Mouse (Mus musculus) hindbrain, postnatal 0 days (tissue): ENCODE measurements at regions not wholly inside any gene's neighbourhood (a gene's known extent, or its start where the extent isn't known, plus 50 kb on each side); places are given as distances from the start of the nearest gene placed in this dataset.

Experiments used
- ATAC-seq: fragments of 200-750 bp; cut with Nextera tagmentation; 2 replicates; pipeline ENCODE4 v1.8.0; 2017; ENCODE audit warnings: mild to moderate bottlenecking, moderate TSS enrichment, moderate library complexity
- DNase-seq: peaks from one replicate; pipeline ENCODE4 v3.0.0-alpha.2; 2015; ENCODE audit warnings: low spot score
- H3K27ac ChIP-seq: fragments of 300-500 bp; sonication (generic); 2 replicates; pipeline ENCODE4 v1.5.1; 2014; ENCODE audit warnings: mild to moderate bottlenecking
- H3K27me3 ChIP-seq: fragments of 300-500 bp; sonication (generic); 2 replicates; pipeline ENCODE4 v1.6.1; 2014; ENCODE audit warnings: low read length, mixed read lengths; ENCODE audit not compliant: insufficient read depth
- H3K36me3 ChIP-seq: fragments of 300-500 bp; sonication (generic); 2 replicates; pipeline ENCODE4 v1.6.1; 2014; ENCODE audit warnings: low read length, mixed read lengths; ENCODE audit not compliant: insufficient read depth
- H3K4me1 ChIP-seq: fragments of 300-500 bp; sonication (generic); 2 replicates; pipeline ENCODE4 v1.6.1; 2014; ENCODE audit warnings: antibody characterized with exemption, low read length, mixed read lengths; ENCODE audit not compliant: insufficient read depth
- H3K4me2 ChIP-seq: fragments of 300-500 bp; sonication (generic); 2 replicates; pipeline ENCODE4 v1.6.1; 2014; ENCODE audit warnings: low read depth, mild to moderate bottlenecking, low read length, moderate library complexity, mixed read lengths
- H3K4me3 ChIP-seq: fragments of 300-500 bp; sonication (generic); 2 replicates; pipeline ENCODE4 v1.5.1; 2014; ENCODE audit warnings: low read length
- H3K9ac ChIP-seq: fragments of 300-500 bp; sonication (generic); replicated peaks from 2 replicates; pipeline ENCODE4 v1.6.1; 2014; ENCODE audit warnings: mild to moderate bottlenecking, low read length, moderate library complexity, mixed read lengths
- H3K9me3 ChIP-seq: fragments of 300-500 bp; sonication (generic); 2 replicates; pipeline ENCODE4 v1.6.1; 2016; ENCODE audit warnings: low read length, mixed read lengths
- CTCF ChIP-seq: IDR thresholded peaks from 2 replicates; pipeline ENCODE4 v1.5.1; 2016; ENCODE audit warnings: antibody characterized with exemption, control low read depth, low read depth
- WGBS: fragments of 180-500 bp; shearing (Covaris S2); extraction: QIAGEN DNeasy Blood & Tissue Kit; methylation state at CpG from one replicate; pipeline ENCODE4 v1.1.7; 2014; 5-methylcytosine and 5-hydroxymethylcytosine counted together

GRCm38 (mm10) chr12:15553681-15554007 is 263.1 kb downstream of the Trib2 start:
- H3K27ac ChIP-seq = no peak overlapping the region
- no peak overlapping the region for H3K4me3 ChIP-seq
- ATAC-seq = no peak
- no peaks in the 10 kb centered on the region for H3K4me1 ChIP-seq
- no peak for TF ChIP-seq CTCF
- no peak overlapping the region for H3K9ac ChIP-seq
- H3K27me3 ChIP-seq = no peaks in the 10 kb centered on the region
- WGBS = 47% methylated on average over 4 of the region's 4 CpGs
- no peak for DNase-seq
- H3K36me3 ChIP-seq = no peaks in the 10 kb centered on the region
- H3K4me2 ChIP-seq = no peak overlapping the region
- H3K9me3 ChIP-seq = no peaks in the 10 kb centered on the region

- 70% methylated on average over 6 of the region's 6 CpGs for WGBS
- no peak overlapping the region for H3K4me3 ChIP-seq
- no peaks in the 10 kb centered on the region for H3K36me3 ChIP-seq
- ATAC-seq (no peak), DNase-seq (no peak)
- H3K4me2 ChIP-seq = no peak overlapping the region
- no peaks in the 10 kb centered on the region for H3K27me3 ChIP-seq
- no peaks in the 10 kb centered on the region for H3K9me3 ChIP-seq
- H3K27ac ChIP-seq = no peak overlapping the region
- TF ChIP-seq CTCF = no peak
- H3K4me1 ChIP-seq = no peaks in the 10 kb centered on the region
- no peak overlapping the region for H3K9ac ChIP-seq
These were observed 263.6 kb downstream of the Trib2 start for GRCm38 (mm10) chr12:15552979-15553680.

DNA sequence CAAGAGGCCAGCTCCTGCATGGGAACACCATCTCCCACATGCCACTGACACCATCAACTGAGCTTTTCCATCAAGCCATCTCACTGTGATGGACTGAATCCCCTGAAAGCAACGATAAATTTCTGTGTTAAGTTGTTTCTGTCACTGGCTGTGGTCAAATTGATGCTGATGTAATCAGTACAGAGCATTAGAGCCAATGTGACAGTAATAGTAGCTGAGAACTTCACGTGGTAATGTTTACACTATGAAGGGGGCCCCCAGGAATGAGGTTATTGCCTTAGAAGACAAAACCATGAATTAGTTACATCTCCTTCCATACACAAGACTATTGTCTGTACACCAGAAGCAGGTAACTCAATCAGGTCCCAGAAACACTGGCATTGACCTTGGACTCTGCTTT is 264.5 kb downstream of the Trib2 start:
- Histone ChIP-seq H3K9me3 (no peaks in the 10 kb centered on the region), H3K4me1 (no peaks in the 10 kb centered on the region), H3K36me3 (no peaks in the 10 kb centered on the region), H3K4me2 (no peak overlapping the region), H3K27me3 (no peaks in the 10 kb centered on the region), H3K27ac (no peak overlapping the region), H3K4me3 (no peak overlapping the region), H3K9ac (no peak overlapping the region)
- no peak for TF ChIP-seq CTCF
- DNase-seq (no peak), ATAC-seq (no peak)
- 75% methylated on average over 2 of the region's 2 CpGs for WGBS

DNA sequence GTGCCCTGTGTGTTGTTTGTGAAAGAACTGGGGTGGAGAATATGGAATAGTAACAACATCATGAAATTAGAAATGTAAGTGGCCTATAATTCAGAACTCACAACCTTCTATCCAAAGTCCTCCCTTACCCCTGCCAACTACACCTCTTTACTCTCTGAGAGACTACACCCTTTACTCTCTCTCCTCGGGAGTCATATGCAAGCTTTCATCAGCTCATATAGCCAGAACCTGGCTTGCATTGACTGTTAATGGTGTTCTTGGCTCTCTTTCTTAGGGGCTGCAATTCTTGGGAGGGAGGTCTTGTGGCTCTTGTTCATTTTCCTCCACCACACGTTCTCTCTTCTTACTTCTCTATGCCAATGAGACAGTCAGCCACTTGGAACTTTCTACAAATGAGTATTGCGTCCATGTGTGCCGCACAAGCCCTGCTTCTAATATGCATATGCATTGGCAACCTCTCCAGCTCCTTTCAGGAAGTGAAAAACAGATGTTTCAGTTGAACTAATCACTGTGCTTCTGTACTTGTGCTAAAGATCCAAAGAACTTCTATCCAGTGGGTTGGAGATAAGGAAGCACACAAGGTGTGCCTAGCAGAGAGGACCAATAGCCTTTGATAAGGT is 265.3 kb downstream of the Trib2 start:
- ATAC-seq = no peak

GRCm38 (mm10) chr12:15544351-15544750 is 272.4 kb downstream of the Trib2 start:
- H3K27ac ChIP-seq = no peak overlapping the region
- no peak for TF ChIP-seq CTCF
- 37% methylated on average over 1 of the region's 1 CpGs for WGBS
- H3K9me3 ChIP-seq = no peaks in the 10 kb centered on the region
- no peak overlapping the region for H3K4me2 ChIP-seq
- H3K4me1 ChIP-seq = no peaks in the 10 kb centered on the region
- no peak overlapping the region for H3K4me3 ChIP-seq
- no peaks in the 10 kb centered on the region for H3K27me3 ChIP-seq
- ATAC-seq (no peak), DNase-seq (no peak)
- no peak overlapping the region for H3K9ac ChIP-seq
- no peaks in the 10 kb centered on the region for H3K36me3 ChIP-seq

More for the DNA sequence above, 265.3 kb downstream of the Trib2 start:
- Histone ChIP-seq H3K4me2 (no peak overlapping the region), H3K9ac (no peak overlapping the region), H3K36me3 (no peaks in the 10 kb centered on the region), H3K27me3 (no peaks in the 10 kb centered on the region), H3K4me3 (no peak overlapping the region), H3K9me3 (no peaks in the 10 kb centered on the region), H3K4me1 (no peaks in the 10 kb centered on the region), H3K27ac (no peak overlapping the region)
- no peak for TF ChIP-seq CTCF
- DNase-seq = no peak
- 67% methylated on average over 4 of the region's 4 CpGs for WGBS

DNA sequence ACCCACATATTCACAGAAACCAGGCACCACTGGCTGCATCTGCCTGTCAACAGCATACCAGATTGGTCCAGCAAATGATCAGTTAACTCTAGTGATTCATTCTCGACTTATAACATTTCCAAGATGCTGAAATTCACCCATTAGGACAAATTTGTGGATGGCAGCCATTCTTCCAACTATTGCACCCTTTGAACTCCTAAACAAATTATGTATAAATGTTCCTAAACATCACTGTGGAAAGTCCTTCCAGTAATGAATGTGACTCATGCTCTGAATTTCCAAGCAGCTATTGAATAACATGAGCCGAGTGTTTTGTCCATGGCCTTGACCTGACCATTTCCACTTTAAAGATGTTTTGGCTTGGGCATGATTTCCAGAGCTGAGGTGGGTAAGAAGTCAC is 274.2 kb downstream of the Trib2 start:
- TF ChIP-seq CTCF = no peak
- no peak for ATAC-seq
- Histone ChIP-seq H3K4me3 (no peak overlapping the region), H3K36me3 (no peaks in the 10 kb centered on the region), H3K4me1 (no peaks in the 10 kb centered on the region), H3K4me2 (no peak overlapping the region), H3K9me3 (no peaks in the 10 kb centered on the region), H3K27ac (no peak overlapping the region), H3K9ac (no peak overlapping the region), H3K27me3 (no peaks in the 10 kb centered on the region)
- no peak for DNase-seq
- WGBS = 70% methylated on average over 2 of the region's 2 CpGs

DNA sequence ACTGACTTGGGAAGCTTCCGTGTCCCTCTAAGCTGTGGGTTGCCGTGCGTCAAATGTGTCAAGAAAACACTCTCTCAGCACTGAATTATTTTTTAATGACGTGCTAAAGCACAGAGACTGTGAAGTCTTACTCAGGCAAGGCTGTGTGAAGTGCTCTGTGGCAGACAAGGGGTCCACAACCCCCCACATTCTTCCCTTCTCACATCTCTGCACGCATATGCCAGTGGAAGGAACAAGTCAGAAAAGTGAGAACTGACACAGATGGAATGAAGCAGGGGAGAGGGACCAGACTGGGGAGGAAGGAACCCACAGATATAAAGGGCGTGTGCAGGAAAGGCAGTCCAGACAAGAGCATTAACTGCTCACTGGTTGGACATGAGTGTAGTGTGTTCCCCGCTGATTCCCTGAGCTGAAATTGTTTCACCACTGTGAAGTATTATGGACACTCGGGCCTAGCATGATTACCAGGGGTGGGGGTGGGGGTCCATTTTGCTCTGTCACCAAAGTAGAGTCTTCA is 279.8 kb downstream of the Trib2 start:
- no peak for TF ChIP-seq CTCF
- no peak overlapping the region for H3K4me3 ChIP-seq
- H3K27ac ChIP-seq = no peak overlapping the region
- H3K27me3 ChIP-seq = no peaks in the 10 kb centered on the region
- ATAC-seq (no peak), DNase-seq (no peak)
- H3K36me3 ChIP-seq = no peaks in the 10 kb centered on the region
- no peak overlapping the region for H3K4me2 ChIP-seq
- no peaks in the 10 kb centered on the region for H3K4me1 ChIP-seq
- H3K9me3 ChIP-seq = no peaks in the 10 kb centered on the region
- 72% methylated on average over 8 of the region's 8 CpGs for WGBS
- no peak overlapping the region for H3K9ac ChIP-seq
